Mouse (Mus musculus) kidney, adult 2 months (tissue): Measurements from ENCODE around the gene Tekt2. TPM values are rescaled to one million over a fixed set of nuclear protein-coding genes. Genes with fewer than 3 reads are reported as not detected.

ENCODE experiments used
- DNase-seq: peaks from one replicate; pipeline ENCODE4 v3.0.0; 2021
- H3K27ac ChIP-seq: fragments of 200-500 bp; 2 replicates; pipeline ENCODE4 v1.5.1; 2012; ENCODE audit warnings: low read depth, low read length, control low read depth, inconsistent platforms; ENCODE audit not compliant: insufficient read depth
- H3K27me3 ChIP-seq: fragments of 200-500 bp; replicated peaks from 2 replicates; pipeline ENCODE4 v1.6.1; 2012; ENCODE audit warnings: mild to moderate bottlenecking, moderate library complexity, low read length, inconsistent platforms; ENCODE audit not compliant: control insufficient read depth, insufficient read depth
- H3K36me3 ChIP-seq: fragments of 200-500 bp; 2 replicates; pipeline ENCODE4 v1.6.1; 2012; ENCODE audit warnings: mild to moderate bottlenecking, moderate library complexity, low read length, inconsistent platforms; ENCODE audit not compliant: control insufficient read depth, insufficient read depth
- H3K4me1 ChIP-seq: fragments of 200-500 bp; 2 replicates; pipeline ENCODE4 v1.6.1; 2011; ENCODE audit warnings: low read length; ENCODE audit not compliant: control insufficient read depth, insufficient read depth
- H3K4me3 ChIP-seq: fragments of 200-500 bp; 2 replicates; pipeline ENCODE4 v1.5.1; 2011; ENCODE audit warnings: mild to moderate bottlenecking, low read depth, low read length, control low read depth; ENCODE audit not compliant: insufficient read depth
- CTCF ChIP-seq: fragments of 200-500 bp; conservative IDR thresholded peaks from 2 replicates; pipeline ENCODE4 v1.5.1; 2011; ENCODE audit warnings: low read depth, mild to moderate bottlenecking, control low read depth, low read length, moderate library complexity, mixed read lengths; ENCODE audit not compliant: insufficient read depth, insufficient read length
- POLR2A ChIP-seq: fragments of 200-500 bp; IDR thresholded peaks from one replicate; pipeline ENCODE4 v1.6.1; 2011; ENCODE audit warnings: low read depth, low read length, control low read depth
- WGBS: fragments of 180-500 bp; shearing (Covaris S2); methylation state at CpG from one replicate; pipeline ENCODE4 v1.1.7; 2018; 5-methylcytosine and 5-hydroxymethylcytosine counted together
- polyA plus RNA-seq: library from polyadenylated mRNA; depleted of rRNA; stranded (reverse); fragments of >200 nt; gene quantifications from 2 replicates; pipeline ENCODE4 v1.2.3, GENCODE M21; 2012

Tekt2 gene
- polyA plus RNA-seq, 1 experiment: 1.1 TPM

- Histone ChIP-seq H3K4me3 (no peak overlapping the region), H3K27me3 (no peaks in the 10 kb centered on the region), H3K27ac (no peak overlapping the region), H3K36me3 (no peaks in the 10 kb centered on the region), H3K4me1 (peaks cover 11% of the 10 kb centered on the region; the same call in 1 of the 2 replicates)
- WGBS: 88% methylated on average over 13 of the region's 13 CpGs
- TF ChIP-seq CTCF (no peak), POLR2A (no peak)
- DNase-seq: no peak
These were observed 8.9 kb downstream of the Tekt2 start for GRCm38 (mm10) chr4:126316443-126317040.

- WGBS: 41% methylated on average over 5 of the region's 5 CpGs
- no peak overlapping the region for H3K4me3 ChIP-seq
- DNase-seq: peak; percentile 70
- H3K4me1 ChIP-seq: peaks cover 11% of the 10 kb centered on the region; the same call in 1 of the 2 replicates
- no peaks in the 10 kb centered on the region for H3K27me3 ChIP-seq
- no peaks in the 10 kb centered on the region for H3K36me3 ChIP-seq
- no peak overlapping the region for H3K27ac ChIP-seq
- TF ChIP-seq CTCF (no peak), POLR2A (no peak)
These were observed 9.6 kb downstream of the Tekt2 start for GRCm38 (mm10) chr4:126315931-126316330.

GRCm38 (mm10) chr4:126314393-126314792, 11.1 kb downstream of the Tekt2 start:
- DNase-seq: peak; percentile 82
- H3K27ac ChIP-seq: no peak overlapping the region
- 28% methylated on average over 10 of the region's 10 CpGs for WGBS

GRCm38 (mm10) chr4:126313202-126313601, 12.3 kb downstream of the Tekt2 start:
- TF ChIP-seq CTCF (no peak), POLR2A (no peak)
- WGBS: 55% methylated on average over 5 of the region's 5 CpGs
- Histone ChIP-seq H3K4me1 (peaks cover 7% of the 10 kb centered on the region; the same call in 1 of the 2 replicates), H3K36me3 (no peaks in the 10 kb centered on the region), H3K27ac (no peak overlapping the region), H3K27me3 (no peaks in the 10 kb centered on the region), H3K4me3 (no peak overlapping the region)
- DNase-seq: no peak

More at GRCm38 (mm10) chr4:126314393-126314792, 11.1 kb downstream of the Tekt2 start:
- peaks cover 7% of the 10 kb centered on the region; the same call in 1 of the 2 replicates for H3K4me1 ChIP-seq
- H3K4me3 ChIP-seq: no peak overlapping the region
- no peak; the same call in 1 of the 2 replicates for TF ChIP-seq CTCF
- TF ChIP-seq POLR2A: no peak
- H3K27me3 ChIP-seq: no peaks in the 10 kb centered on the region
- H3K36me3 ChIP-seq: no peaks in the 10 kb centered on the region

- TF ChIP-seq POLR2A (no peak), CTCF (no peak)
- Histone ChIP-seq H3K4me3 (no peak overlapping the region), H3K4me1 (peaks cover 7% of the 10 kb centered on the region; the same call in 1 of the 2 replicates), H3K36me3 (no peaks in the 10 kb centered on the region), H3K27me3 (no peaks in the 10 kb centered on the region), H3K27ac (no peak overlapping the region)
- 93% methylated on average over 16 of the region's 16 CpGs for WGBS
- no peak for DNase-seq
These were observed 13.8 kb downstream of the Tekt2 start for GRCm38 (mm10) chr4:126311566-126312200.

GRCm38 (mm10) chr4:126310344-126310743, 15.1 kb downstream of the Tekt2 start:
- peaks cover 7% of the 10 kb centered on the region; the same call in 1 of the 2 replicates for H3K4me1 ChIP-seq
- no peak for TF ChIP-seq CTCF
- TF ChIP-seq POLR2A: no peak
- H3K27me3 ChIP-seq: no peaks in the 10 kb centered on the region
- H3K4me3 ChIP-seq: no peak overlapping the region
- 78% methylated on average over 7 of the region's 7 CpGs for WGBS
- no peak for DNase-seq
- H3K27ac ChIP-seq: no peak overlapping the region
- H3K36me3 ChIP-seq: no peaks in the 10 kb centered on the region

GRCm38 (mm10) chr4:126309922-126310309, 15.6 kb downstream of the Tekt2 start:
- Histone ChIP-seq H3K27me3 (no peaks in the 10 kb centered on the region), H3K4me1 (peaks cover 7% of the 10 kb centered on the region; the same call in 1 of the 2 replicates), H3K27ac (no peak overlapping the region), H3K36me3 (no peaks in the 10 kb centered on the region), H3K4me3 (no peak overlapping the region)
- TF ChIP-seq CTCF: peak; percentile 79
- TF ChIP-seq POLR2A: no peak
- whole genome bisulfite sequencing: 2% methylated on average over 7 of the region's 7 CpGs
- DNase-seq: peak; percentile 88
